Mouse (Mus musculus) myocyte (in vitro differentiated cells): ENCODE results near the gene Vmn1r213. TPM values are rescaled to one million over a fixed set of nuclear protein-coding genes. Genes with fewer than 3 reads are reported as not detected.

Experiments used
- H3K27me3 ChIP-seq: one replicate; pipeline ENCODE4 v1.6.1; 2011; ENCODE audit not compliant: control insufficient read depth, insufficient read depth, insufficient read length
- H3K36me3 ChIP-seq: one replicate; pipeline ENCODE4 v1.6.1; 2011; ENCODE audit not compliant: control insufficient read depth, insufficient read depth
- H3K4me2 ChIP-seq: one replicate; pipeline ENCODE4 v1.6.1; 2011; ENCODE audit warnings: low read depth, control low read depth
- H3K4me3 ChIP-seq: one replicate; pipeline ENCODE4 v1.5.1; 2011; ENCODE audit warnings: mild to moderate bottlenecking, control low read depth, moderate library complexity
- H3K79me2 ChIP-seq: one replicate; pipeline ENCODE4 v1.6.1; 2011; ENCODE audit not compliant: control insufficient read depth, insufficient read depth
- H3ac ChIP-seq: one replicate; pipeline ENCODE4 v1.6.1; 2011; ENCODE audit not compliant: control insufficient read depth, insufficient read length
- CEBPB ChIP-seq: IDR thresholded peaks from 2 replicates; pipeline ENCODE4 v1.6.1; 2011; ENCODE audit warnings: mild to moderate bottlenecking, moderate library complexity; ENCODE audit not compliant: poor library complexity, insufficient read depth, severe bottlenecking
- E2F4 ChIP-seq: IDR thresholded peaks from one replicate; pipeline ENCODE4 v1.6.1; 2011; ENCODE audit warnings: mild to moderate bottlenecking, control low read depth, moderate library complexity; ENCODE audit not compliant: insufficient read depth
- MAX ChIP-seq: IDR thresholded peaks from one replicate; pipeline ENCODE4 v1.6.1; 2011; ENCODE audit warnings: low read depth, mild to moderate bottlenecking, control low read depth
- MYOD1 ChIP-seq, 3 experiments: IDR thresholded peaks; one replicate each; pipeline ENCODE4 v1.6.1; 2011; ENCODE audit warnings: control low read depth in 2 of 3, low read depth in 2 of 3, mild to moderate bottlenecking in 2 of 3, moderate library complexity in 1 of 3; ENCODE audit not compliant: insufficient read length in 2 of 3, control insufficient read depth in 1 of 3
- MYOG ChIP-seq, 3 experiments: IDR thresholded peaks; one replicate each; pipeline ENCODE4 v1.6.1; 2011; ENCODE audit warnings: control low read depth in 2 of 3, low read depth in 2 of 3, mild to moderate bottlenecking in 2 of 3; ENCODE audit not compliant: insufficient read length in 2 of 3, control insufficient read depth in 1 of 3, insufficient read depth in 1 of 3
- POLR2A ChIP-seq: IDR thresholded peaks from one replicate; pipeline ENCODE4 v1.6.1; 2011; ENCODE audit warnings: low read depth, mild to moderate bottlenecking, control low read depth, moderate library complexity; ENCODE audit not compliant: insufficient read length
- POLR2AphosphoS2 ChIP-seq: IDR thresholded peaks from one replicate; pipeline ENCODE4 v1.6.1; 2011; ENCODE audit warnings: low read depth, control low read depth; ENCODE audit not compliant: insufficient read length
- REST ChIP-seq: IDR thresholded peaks from one replicate; pipeline ENCODE4 v1.6.1; 2011; ENCODE audit warnings: mild to moderate bottlenecking, control low read depth, moderate library complexity; ENCODE audit not compliant: insufficient read depth, insufficient read length
- SRF ChIP-seq: IDR thresholded peaks from one replicate; pipeline ENCODE4 v1.6.1; 2011; ENCODE audit warnings: low read depth; ENCODE audit not compliant: control insufficient read depth, insufficient read length
- TCF12 ChIP-seq: IDR thresholded peaks from one replicate; pipeline ENCODE4 v1.6.1; 2011; ENCODE audit warnings: mild to moderate bottlenecking, control low read depth; ENCODE audit not compliant: poor library complexity, insufficient read depth, severe bottlenecking
- TCF3 ChIP-seq: IDR thresholded peaks from one replicate; pipeline ENCODE4 v1.6.1; 2011; ENCODE audit warnings: low read depth, control low read depth; ENCODE audit not compliant: insufficient read length
- USF1 ChIP-seq: IDR thresholded peaks from one replicate; pipeline ENCODE4 v1.6.1; 2011; ENCODE audit warnings: low read depth, mild to moderate bottlenecking, control low read depth, moderate library complexity
- polyA plus RNA-seq: library from polyadenylated mRNA; unstranded; fragments of >200 nt; fragmentation: generic; extraction: Trizol; gene quantifications from one replicate; pipeline ENCODE4 v1.2.1, GENCODE M21; 2012; ENCODE audit warnings: missing spikeins

Vmn1r213 gene
- polyA plus RNA-seq, 1 experiment = not detected

- H3K79me2 ChIP-seq = no peaks in the 10 kb centered on the region
- no peak overlapping the region for H3K4me2 ChIP-seq
- no peak overlapping the region for H3K4me3 ChIP-seq
- H3K36me3 ChIP-seq = no peaks in the 10 kb centered on the region
- H3ac ChIP-seq = no peak overlapping the region
- H3K27me3 ChIP-seq = no peaks in the 10 kb centered on the region
- no peak for TF ChIP-seq SRF
- no peak for TF ChIP-seq E2F4
- no peak for TF ChIP-seq USF1
- TF ChIP-seq POLR2A = no peak
- TF ChIP-seq TCF3 = no peak
- no peak for TF ChIP-seq CEBPB
- no peak for TF ChIP-seq MAX
- no peak for TF ChIP-seq TCF12
- no peak for TF ChIP-seq POLR2AphosphoS2
- TF ChIP-seq MYOG (IDR thresholded peaks at IDR 0.05; ENCODE audit: control insufficient read depth in 1 of 3, insufficient read depth in 1 of 3, insufficient read length in 2 of 3, low read depth in 2 of 3) = no peak
- no peak for TF ChIP-seq REST
- no peak for TF ChIP-seq MYOD1 (IDR thresholded peaks at IDR 0.05; ENCODE audit: control insufficient read depth in 1 of 3, insufficient read length in 2 of 3, low read depth in 2 of 3)
These were observed 17.4 kb downstream of the Vmn1r213 start for GRCm38 (mm10) chr13:23024812-23025211.

- no peak within 1 kb of the TSS for H3K4me2 ChIP-seq
- H3K4me3 ChIP-seq = no peak within 1 kb of the TSS
- H3K36me3 ChIP-seq = no peaks in the 10 kb centered on the region
- no peak within 1 kb of the TSS for H3ac ChIP-seq
- no peaks in the 10 kb centered on the region for H3K27me3 ChIP-seq
- no peaks in the 10 kb centered on the region for H3K79me2 ChIP-seq
- TF ChIP-seq MYOD1 (IDR thresholded peaks at IDR 0.05; ENCODE audit: control insufficient read depth in 1 of 3, insufficient read length in 2 of 3, low read depth in 2 of 3) (no peak), MYOG (IDR thresholded peaks at IDR 0.05; ENCODE audit: control insufficient read depth in 1 of 3, insufficient read depth in 1 of 3, insufficient read length in 2 of 3, low read depth in 2 of 3) (no peak), TCF3 (no peak), CEBPB (no peak), TCF12 (no peak), REST (no peak)
These were observed 22.7 kb downstream of the Vmn1r213 start, which contains the start of gene Vmn1r214 for GRCm38 (mm10) chr13:23030118-23030517. TSS of gene Vmn1r214 (plus strand) at chr13:23030418.

- TF ChIP-seq TCF3 (no peak), MAX (no peak), MYOD1 (IDR thresholded peaks at IDR 0.05; ENCODE audit: control insufficient read depth in 1 of 3, insufficient read length in 2 of 3, low read depth in 2 of 3) (no peak), TCF12 (no peak), REST (no peak), MYOG (IDR thresholded peaks at IDR 0.05; ENCODE audit: control insufficient read depth in 1 of 3, insufficient read depth in 1 of 3, insufficient read length in 2 of 3, low read depth in 2 of 3) (no peak), POLR2A (no peak), SRF (no peak), USF1 (no peak), E2F4 (no peak), POLR2AphosphoS2 (no peak), CEBPB (no peak)
- Histone ChIP-seq H3K36me3 (no peaks in the 10 kb centered on the region), H3K79me2 (no peaks in the 10 kb centered on the region), H3K27me3 (no peaks in the 10 kb centered on the region), H3K4me3 (no peak overlapping the region), H3ac (no peak overlapping the region), H3K4me2 (no peak overlapping the region)
These were observed 50.3 kb downstream of the Vmn1r213 start for GRCm38 (mm10) chr13:23057778-23058177.

Other genes with a start within 250 kb of the Vmn1r213 start
- not detected for gene Vmn1r208, start 230.3 kb upstream of the Vmn1r213 start, polyA plus RNA-seq
- not detected for gene Vmn1r209, start 198.0 kb upstream of the Vmn1r213 start, polyA plus RNA-seq
- not detected for gene Vmn1r210, start 176.3 kb upstream of the Vmn1r213 start, polyA plus RNA-seq
- gene Vmn1r211, start 150.1 kb upstream of the Vmn1r213 start, polyA plus RNA-seq = not detected
- gene Vmn1r212, start 123.5 kb upstream of the Vmn1r213 start, polyA plus RNA-seq = not detected
- not detected for gene Vmn1r214, start 22.8 kb downstream of the Vmn1r213 start, polyA plus RNA-seq
- gene Vmn1r215, start 60.4 kb downstream of the Vmn1r213 start, polyA plus RNA-seq = not detected
- gene Vmn1r217, start 110.6 kb downstream of the Vmn1r213 start, polyA plus RNA-seq = not detected
- gene Vmn1r218, start 125.5 kb downstream of the Vmn1r213 start, polyA plus RNA-seq = not detected
- not detected for gene Vmn1r219, start 151.7 kb downstream of the Vmn1r213 start, polyA plus RNA-seq
- not detected for gene Vmn1r220, start 180.3 kb downstream of the Vmn1r213 start, polyA plus RNA-seq
- not detected for gene Vmn1r221, start 206.5 kb downstream of the Vmn1r213 start, polyA plus RNA-seq
- not detected for gene Vmn1r222, start 228.3 kb downstream of the Vmn1r213 start, polyA plus RNA-seq
- gene Vmn1r223, start 239.5 kb downstream of the Vmn1r213 start, polyA plus RNA-seq = not detected